Mouse (Mus musculus) MEL (cell line): ENCODE measurements around the gene Tas1r2.

ENCODE experiments used
- CTCF ChIP-seq, 3 experiments: IDR thresholded peaks in 2 of 3; conservative IDR thresholded peaks in 1 of 3; 2 replicates each; pipeline ENCODE4 v1.5.1; 2011 to 2012; ENCODE audit warnings: low read length in 3 of 3, low read depth in 2 of 3, mild to moderate bottlenecking in 2 of 3, improper control_type of control experiment in 1 of 3, inconsistent platforms in 1 of 3, mixed read lengths in 1 of 3, moderate library complexity in 1 of 3; ENCODE audit not compliant: control insufficient read depth in 1 of 3, insufficient read depth in 1 of 3, poor library complexity in 1 of 3, severe bottlenecking in 1 of 3
- E2F4 ChIP-seq: IDR thresholded peaks from 2 replicates; pipeline ENCODE4 v1.6.1; 2011; ENCODE audit warnings: low read depth, low read length, improper control_type of control experiment, borderline replicate concordance
- MEF2A ChIP-seq: IDR thresholded peaks from 2 replicates; pipeline ENCODE4 v1.6.1; 2014; ENCODE audit warnings: low read depth, mild to moderate bottlenecking, inconsistent platforms, low read length, improper control_type of control experiment; ENCODE audit not compliant: poor library complexity, insufficient replicate concordance, severe bottlenecking; ENCODE audit errors: extremely low read depth
- TAL1 ChIP-seq: IDR thresholded peaks from 2 replicates; pipeline ENCODE4 v1.6.1; 2012; ENCODE audit warnings: mild to moderate bottlenecking, inconsistent platforms, low read length, moderate library complexity, mixed read lengths
- ZC3H11A ChIP-seq: IDR thresholded peaks from 2 replicates; pipeline ENCODE4 v1.6.1; 2012; ENCODE audit warnings: low read depth, mild to moderate bottlenecking, inconsistent platforms, low read length, improper control_type of control experiment

GRCm38 (mm10) chr4:139631141-139631540 lies 22.2 kb upstream of the Tas1r2 start:
- no peak for TF ChIP-seq TAL1
- TF ChIP-seq E2F4 = no peak
- TF ChIP-seq CTCF (IDR thresholded peaks at IDR 0.05 in 2 of 3, conservative IDR thresholded peaks at IDR 0.05 in 1 of 3; ENCODE audit: control insufficient read depth in 1 of 3, insufficient read depth in 1 of 3, low read depth in 2 of 3, low read length in 3 of 3, poor library complexity in 1 of 3, severe bottlenecking in 1 of 3) = no peak
- no peak for TF ChIP-seq MEF2A
- TF ChIP-seq ZC3H11A = no peak
